Mouse (Mus musculus) monocyte, adult 2 months (primary cell): ENCODE measurements around the gene 3425401B19Rik.

ENCODE experiments used
- DNase-seq, 2 experiments: peaks; one replicate each; pipeline ENCODE4 v3.0.0; 2022; ENCODE audit warnings: low spot score in 2 of 2, low read depth in 1 of 2

3425401B19Rik gene

GRCm38 (mm10) chr14:32685124-32685826, at the start of gene 3425401B19Rik:
Gene 3425401B19Rik (minus strand): TSS chr14:32685293.
- DNase-seq: no peak

- DNase-seq: no peak
These were observed 47.9 kb upstream of the 3425401B19Rik start for GRCm38 (mm10) chr14:32732961-32733360.

GRCm38 (mm10) chr14:32726864-32727263, 41.8 kb upstream of the 3425401B19Rik start:
- no peak for DNase-seq

GRCm38 (mm10) chr14:32721461-32721860, 36.4 kb upstream of the 3425401B19Rik start:
- no peak for DNase-seq

- DNase-seq: no peak
These were observed 31.8 kb upstream of the 3425401B19Rik start for GRCm38 (mm10) chr14:32716763-32717439.

GRCm38 (mm10) chr14:32715489-32715888, 30.4 kb upstream of the 3425401B19Rik start:
- DNase-seq: no peak

DNA sequence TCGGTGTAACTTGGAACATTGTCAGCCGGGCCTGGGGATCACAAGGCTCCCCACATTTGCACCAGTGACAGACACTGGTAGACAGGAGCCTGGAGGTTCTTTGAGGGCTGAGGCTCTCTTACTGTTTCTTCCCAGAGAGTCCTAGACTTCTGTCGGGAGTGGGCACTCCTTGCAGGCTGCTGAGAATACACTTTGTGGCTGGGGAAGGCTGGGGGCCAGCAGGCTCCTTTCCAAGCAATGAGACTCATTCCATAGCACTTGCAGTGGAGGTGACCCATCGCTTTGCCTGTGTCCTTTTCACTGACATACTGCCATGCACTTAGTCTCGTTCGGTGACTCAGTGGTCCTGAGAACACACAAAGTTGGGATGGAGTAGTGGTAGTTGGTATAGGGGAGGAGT, 30.0 kb upstream of the 3425401B19Rik start:
- no peak for DNase-seq

DNA sequence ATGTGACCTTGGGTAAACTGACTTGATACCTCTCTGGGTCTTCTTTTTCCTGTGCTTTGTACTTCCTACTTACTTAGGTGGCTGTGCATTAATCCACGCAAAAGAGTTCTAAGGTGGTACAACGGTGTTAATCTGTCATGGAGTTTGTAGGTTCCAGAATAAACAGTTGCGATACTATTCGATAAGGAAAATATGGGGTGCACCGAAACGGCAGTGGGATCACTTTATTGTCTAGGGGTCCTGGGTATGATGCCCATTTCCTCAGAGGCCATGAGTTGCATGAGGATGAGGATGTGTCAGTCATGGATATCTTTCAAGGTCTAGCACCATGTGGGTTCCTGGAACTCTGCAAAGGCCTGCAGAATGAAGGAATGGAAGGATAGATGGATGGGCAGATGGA, 24.8 kb upstream of the 3425401B19Rik start:
- no peak for DNase-seq

GRCm38 (mm10) chr14:32708756-32709155, 23.7 kb upstream of the 3425401B19Rik start:
- no peak for DNase-seq

- no peak for DNase-seq
These were observed 22.8 kb upstream of the 3425401B19Rik start for GRCm38 (mm10) chr14:32707938-32708337.

- DNase-seq: no peak
These were observed 15.9 kb upstream of the 3425401B19Rik start for GRCm38 (mm10) chr14:32700972-32701371.

GRCm38 (mm10) chr14:32698556-32698955, 13.5 kb upstream of the 3425401B19Rik start:
- no peak for DNase-seq

DNA sequence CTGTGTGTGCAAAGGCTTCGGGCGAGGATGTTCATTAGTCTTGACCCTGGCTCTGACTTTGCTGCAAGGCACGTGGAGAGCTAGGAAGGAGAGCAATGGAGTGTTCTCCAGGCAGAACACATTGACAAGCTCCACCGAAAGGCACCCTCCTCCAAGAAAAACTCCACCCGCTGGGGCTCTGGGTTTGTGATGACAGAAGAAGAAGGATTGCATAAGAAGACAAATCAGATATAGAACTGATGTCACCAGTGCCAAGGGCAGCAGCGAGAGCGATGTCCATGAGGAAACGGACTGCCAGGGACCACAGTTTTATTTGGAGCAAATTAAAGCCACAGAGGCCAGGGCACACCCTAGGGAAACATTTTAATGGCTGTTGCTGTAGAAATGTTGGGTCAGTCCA, 12.7 kb upstream of the 3425401B19Rik start:
- DNase-seq: no peak

DNA sequence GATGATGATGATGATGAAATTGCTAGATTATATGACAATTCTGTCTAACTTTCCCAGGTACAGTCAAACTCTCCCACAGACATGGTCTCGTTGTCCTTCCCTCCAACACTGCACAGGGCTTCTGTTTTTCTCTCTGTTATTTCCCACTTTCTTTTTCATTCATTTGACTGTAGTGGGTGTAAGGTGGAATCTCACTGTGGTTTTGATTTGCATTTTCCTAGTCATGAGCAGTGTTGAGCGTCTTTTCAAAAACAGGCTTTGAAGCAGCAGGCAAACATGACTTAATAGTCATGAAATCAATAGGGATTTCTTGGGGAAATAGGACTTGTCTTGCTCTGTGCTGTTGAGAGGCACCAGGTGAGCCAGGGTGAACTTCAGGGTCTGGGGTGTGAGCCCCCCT, 11.3 kb upstream of the 3425401B19Rik start:
- DNase-seq: no peak

DNA sequence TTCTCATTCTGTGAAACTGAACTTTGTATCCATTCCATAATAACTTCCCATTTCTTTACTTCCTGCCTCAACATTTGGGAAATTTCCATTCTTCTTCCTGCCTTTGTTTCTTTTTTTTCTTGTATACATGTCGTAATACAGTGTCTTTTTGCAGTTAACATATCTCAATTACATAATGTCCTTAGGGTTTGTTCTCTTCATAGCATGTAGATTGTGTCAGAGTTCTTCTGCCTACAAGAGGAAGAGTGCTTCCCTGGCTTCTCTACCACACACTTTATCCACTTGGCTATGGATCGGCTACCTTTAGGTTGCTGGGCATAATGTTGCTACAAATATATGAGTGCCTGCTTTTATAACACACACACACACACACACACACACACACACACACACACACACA, 10.8 kb upstream of the 3425401B19Rik start:
- DNase-seq: no peak

DNA sequence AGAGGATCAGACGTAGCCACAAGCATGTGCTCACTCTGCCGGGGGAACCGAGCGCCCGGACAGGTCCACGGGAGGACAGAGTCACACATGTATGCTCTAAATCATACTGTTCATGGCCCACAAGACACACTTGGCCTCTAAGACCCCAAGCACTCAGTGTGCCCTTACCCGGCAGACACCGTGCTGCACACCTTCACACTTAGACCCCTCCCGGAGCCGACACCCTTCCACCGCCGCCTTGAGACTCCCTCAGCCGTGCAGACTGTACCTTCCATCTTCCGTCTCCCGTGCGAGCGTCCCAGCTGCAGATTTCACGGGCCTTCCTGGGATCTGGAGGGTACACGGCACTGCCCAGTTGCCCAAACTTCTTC, 373 bp downstream of the 3425401B19Rik start:
- no peak for DNase-seq

DNA sequence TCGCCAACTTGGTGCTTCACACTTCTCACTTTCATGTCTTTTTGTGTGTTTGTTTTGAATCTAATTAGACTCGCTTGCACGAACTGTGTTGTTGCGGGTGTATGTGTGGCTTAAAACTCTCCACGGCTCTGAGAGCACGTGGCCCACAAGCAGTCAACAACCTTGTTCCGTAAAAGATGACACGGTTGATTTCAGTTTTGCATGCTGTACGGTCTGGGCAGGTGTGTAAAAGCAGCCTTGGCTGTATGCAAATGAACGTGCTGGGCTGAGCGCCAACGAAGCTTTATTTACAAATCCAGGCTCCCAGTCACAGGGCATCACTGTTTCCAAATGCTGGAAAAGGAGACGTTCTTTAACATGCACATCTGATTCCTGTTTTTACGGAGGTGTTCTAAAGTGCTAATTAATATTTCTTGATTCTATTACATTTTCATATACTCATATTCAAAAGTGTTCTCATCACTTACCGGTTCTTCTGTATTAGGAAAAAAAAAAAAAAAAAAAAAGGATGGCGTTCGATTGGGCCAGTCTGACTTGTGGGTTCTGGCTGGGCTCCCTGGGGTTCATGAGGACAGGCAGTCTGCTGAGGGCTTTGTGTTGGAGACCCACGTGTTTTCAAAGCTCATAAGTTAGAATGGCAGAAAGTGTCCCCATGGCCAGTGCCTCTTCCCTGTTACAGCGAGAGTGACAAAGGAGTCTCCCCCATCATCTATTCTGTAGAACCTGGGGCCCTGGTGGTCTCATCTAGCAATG, 935 bp downstream of the 3425401B19Rik start:
- DNase-seq: no peak

- peak in 1 of 2 experiments; percentile 5 for DNase-seq
These were observed 1.7 kb downstream of the 3425401B19Rik start for GRCm38 (mm10) chr14:32683251-32683838.

GRCm38 (mm10) chr14:32682536-32682935, 2.6 kb downstream of the 3425401B19Rik start:
- no peak for DNase-seq

DNA sequence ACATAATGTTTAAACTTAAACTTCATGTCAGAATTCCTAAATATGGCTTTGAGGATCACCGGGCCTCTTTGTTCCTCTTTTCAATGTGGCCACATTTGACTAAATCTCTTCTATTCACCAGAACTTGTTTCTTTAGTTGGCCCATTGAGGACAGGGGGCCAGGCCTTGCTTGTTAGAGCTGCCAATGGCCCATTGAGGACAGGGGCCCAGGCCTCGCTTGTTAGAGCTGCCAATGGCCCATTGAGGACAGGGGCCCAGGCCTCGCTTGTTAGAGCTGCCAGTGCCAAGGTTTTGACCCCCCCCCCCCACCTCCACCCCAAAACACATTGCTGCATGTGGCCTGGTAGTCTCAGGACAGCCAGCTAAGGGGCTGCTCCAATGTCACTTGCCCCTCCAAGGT, 3.5 kb downstream of the 3425401B19Rik start:
- no peak for DNase-seq

GRCm38 (mm10) chr14:32678565-32678964, 6.5 kb downstream of the 3425401B19Rik start:
- no peak for DNase-seq

DNA sequence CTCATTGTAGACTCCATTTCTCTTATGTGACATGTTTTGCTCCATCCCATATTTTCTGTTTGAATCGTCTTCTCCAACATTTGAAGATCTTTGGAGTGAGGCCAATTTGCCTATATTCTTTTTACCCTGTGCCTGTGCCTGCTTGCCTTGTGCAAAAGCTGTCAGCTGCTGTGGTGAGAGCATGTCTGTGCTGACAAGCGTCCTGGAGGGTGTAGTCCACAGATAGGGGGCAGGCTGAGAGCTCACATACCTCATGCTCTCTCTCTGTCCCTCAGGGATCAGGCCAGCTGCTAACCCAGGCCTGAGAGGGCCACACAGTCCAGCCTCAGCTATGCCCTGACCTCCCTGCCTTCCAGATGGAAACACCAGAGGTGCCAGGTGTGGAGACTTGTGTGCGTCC, 11.9 kb downstream of the 3425401B19Rik start:
- DNase-seq: no peak
